Mouse (Mus musculus) hindlimb bud, embryonic 11.5 days (tissue): ENCODE results near the gene Ehmt2.
"Not testable (repeated sequence)": the region's sequence is repeated elsewhere in the genome, so short reads cannot be mapped to it uniquely, and the experiment has no call there.

Experiments used
- DNase-seq: peaks from one replicate; pipeline ENCODE4 v3.0.0-alpha.2; 2012; ENCODE audit warnings: low read depth, low spot score; ENCODE audit errors: extremely low spot score

Ehmt2 gene

GRCm38 (mm10) chr17:34917188-34917587, 18.9 kb downstream of the Ehmt2 start:
- no peak for DNase-seq

DNA sequence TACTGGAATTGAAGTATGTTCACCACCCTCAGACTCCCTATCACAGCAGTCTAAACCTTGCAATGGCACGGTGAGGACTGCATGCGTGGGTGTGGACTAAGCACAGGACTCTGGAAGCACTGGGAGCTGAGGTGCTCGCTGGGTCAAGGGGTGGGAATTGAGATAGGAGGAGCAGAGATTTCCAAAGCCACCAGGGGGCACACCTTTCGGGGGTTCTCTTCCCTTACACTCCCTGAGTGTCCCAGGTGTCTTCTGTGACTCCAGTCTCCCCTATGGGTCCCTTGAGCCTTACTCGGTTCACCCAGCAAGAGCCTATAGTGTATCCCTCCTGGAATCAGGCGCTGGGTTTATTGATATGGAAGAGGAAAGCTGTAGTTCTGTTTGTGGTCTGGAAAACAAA, 24.7 kb downstream of the Ehmt2 start:
- no peak for DNase-seq

DNA sequence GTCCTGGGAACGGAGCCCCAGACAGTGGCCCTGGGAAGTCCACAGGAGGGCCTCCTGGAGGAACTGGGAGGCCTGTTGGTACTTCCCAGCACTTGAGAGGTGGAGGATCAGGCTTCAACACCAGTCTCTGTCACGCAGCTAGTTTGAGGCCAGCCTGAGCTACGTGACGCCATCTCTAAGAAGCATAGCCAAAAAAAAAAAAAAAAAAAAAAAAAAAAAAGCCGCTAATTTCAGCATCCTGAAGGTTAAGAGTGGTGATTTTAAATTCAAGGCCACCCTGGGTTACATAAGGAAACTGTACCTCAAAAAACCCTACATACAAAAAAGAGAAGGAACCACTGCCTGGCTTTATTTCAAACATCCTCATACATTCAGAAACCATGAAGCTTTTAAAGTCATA, 26.0 kb downstream of the Ehmt2 start:
- DNase-seq, result no peak

GRCm38 (mm10) chr17:34927306-34928019, 29.2 kb downstream of the Ehmt2 start:
- DNase-seq, result no peak

GRCm38 (mm10) chr17:34928841-34929240, 30.6 kb downstream of the Ehmt2 start:
- no peak for DNase-seq

DNA sequence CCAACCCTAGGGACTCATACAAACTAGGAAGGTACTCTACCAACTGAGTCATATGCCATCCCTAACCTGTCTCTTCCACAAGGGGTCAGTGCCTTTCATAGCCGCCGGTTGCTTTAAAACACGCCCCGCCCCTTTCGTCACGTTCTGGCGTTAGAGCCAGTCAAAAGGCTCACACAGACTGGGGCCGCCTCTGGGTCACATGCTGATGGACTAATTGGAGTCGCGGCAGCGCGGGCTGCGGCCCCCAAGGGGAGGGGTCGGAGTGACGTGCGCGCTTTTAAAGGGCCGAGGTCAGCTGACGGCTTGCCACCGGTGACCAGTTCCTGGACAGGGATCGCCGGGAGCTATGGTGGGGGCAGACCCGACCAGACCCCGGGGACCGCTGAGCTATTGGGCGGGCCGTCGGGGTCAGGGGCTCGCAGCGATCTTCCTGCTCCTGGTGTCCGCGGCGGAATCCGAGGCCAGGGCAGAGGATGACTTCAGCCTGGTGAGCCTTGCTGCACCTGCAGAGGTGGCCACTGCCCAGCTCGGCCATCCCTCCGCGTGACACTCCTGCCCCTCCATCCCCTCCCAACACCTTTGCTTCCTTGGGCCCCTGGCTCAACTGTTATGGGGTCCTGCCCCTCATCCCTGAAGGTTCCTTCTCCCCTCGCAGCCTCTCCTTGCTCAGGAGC, 32.9 kb downstream of the Ehmt2 start, which contains the start of gene Neu1:
Neu1 (plus strand) TSS at position 193 of the 674 bp plus-strand sequence.
- DNase-seq, result peak; percentile 86

DNA sequence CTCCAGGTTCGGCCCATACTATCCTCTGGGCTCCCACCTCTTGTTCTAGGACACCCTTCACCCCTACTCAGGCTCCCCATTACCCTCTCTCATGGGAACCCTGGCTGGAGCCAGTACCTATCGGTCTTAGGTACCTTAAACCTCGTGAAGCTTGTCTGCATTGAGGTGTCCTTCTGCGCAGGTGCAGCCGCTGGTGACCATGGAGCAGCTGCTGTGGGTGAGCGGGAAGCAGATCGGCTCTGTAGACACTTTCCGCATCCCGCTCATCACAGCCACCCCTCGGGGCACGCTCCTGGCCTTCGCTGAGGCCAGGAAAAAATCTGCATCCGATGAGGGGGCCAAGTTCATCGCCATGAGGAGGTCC, 33.4 kb downstream of the Ehmt2 start:
- no peak for DNase-seq

GRCm38 (mm10) chr17:34932287-34932686, 34.0 kb downstream of the Ehmt2 start:
- DNase-seq, result no peak

DNA sequence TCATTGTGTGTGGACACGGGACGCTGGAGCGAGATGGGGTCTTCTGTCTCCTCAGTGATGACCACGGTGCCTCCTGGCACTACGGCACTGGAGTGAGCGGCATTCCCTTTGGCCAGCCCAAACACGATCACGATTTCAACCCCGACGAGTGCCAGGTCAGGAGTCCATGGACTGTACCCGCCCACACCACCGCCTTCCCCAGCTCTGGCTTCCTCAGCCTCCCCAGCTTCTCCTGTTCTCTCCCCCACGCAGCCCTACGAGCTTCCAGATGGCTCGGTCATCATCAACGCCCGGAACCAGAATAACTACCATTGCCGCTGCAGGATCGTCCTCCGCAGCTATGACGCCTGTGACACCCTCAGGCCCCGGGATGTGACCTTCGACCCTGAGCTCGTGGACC, 35.8 kb downstream of the Ehmt2 start:
- DNase-seq, result no peak

DNA sequence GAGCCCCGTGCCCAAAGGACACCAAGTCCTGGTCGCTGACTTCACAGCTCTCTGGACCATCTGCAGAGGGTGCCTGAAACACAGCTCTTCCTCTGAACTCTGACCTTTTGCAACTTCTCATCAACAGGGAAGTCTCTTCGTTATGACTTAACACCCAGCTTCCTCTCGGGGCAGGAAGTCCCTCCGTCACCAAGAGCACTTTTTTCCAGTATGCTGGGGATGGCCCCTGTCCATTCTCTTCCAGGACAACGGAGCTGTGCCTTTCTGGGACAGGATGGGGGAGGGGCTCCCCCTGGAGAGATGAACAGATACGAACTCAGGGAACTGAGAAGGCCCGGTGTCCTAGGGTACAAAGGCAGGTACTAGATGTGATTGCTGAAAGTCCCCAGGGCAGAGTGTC, 36.6 kb downstream of the Ehmt2 start:
- DNase-seq, result no peak

DNA sequence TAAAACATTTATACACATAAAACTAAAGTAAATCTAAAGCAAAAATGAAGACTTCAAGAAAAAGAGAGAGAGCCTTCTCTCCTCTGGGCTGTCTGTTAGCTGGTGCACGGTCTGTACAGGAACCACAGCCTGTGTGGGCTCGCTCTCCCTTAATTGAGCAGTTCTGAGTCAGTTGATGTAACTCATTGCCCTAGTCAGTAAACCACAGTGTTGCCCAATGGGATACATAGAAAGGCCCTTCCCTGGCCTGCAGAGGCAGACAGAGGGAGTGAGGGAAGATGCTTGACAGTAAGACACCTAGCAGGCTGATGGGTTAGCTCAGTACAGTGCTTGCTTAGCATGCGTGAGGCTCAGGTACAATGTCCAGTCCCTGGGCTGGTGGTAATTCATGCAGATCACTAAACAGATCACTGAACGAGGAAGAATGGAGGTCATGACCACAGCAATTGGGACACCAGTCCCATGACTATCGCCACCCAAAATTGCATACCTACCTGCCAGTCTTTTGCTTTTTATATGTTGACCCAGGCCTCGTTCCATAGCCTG, 39.8 kb downstream of the Ehmt2 start:
- no peak for DNase-seq

DNA sequence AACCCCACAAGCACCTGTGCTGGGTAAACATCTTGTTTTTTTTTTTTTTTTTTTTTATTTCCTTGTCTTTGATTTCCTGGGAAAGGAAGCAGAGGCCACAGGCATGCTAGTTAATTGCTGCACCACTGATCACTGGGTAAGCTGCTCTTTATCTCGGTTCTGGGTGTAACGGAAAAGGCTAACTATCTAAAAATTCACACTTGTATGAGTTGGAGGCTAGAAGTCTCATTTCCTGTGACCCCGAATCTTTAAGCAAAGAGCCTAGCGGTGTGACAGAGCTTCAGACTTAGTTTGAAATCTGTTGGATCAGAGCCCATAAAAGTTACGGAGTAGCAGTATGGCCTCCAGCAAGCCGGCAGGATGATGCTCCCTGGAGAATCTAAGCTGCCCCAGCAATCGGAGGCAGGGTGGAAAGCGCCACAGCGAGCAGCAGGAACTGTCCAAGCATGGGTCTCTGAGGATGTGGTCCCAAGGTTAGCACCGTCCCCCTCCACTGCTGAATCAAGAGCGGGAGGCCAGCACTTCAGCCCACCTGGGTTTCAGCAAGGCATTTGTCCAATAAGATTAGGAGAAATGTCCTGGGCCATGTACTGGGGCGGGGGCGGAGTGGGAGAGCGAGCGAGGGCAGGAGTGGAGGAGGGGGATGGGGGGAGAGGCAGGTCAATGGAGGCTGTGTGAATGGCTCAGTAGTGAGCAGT, 43.2 kb downstream of the Ehmt2 start:
- no peak for DNase-seq

- DNase-seq, result no peak
Measured at GRCm38 (mm10) chr17:34943128-34943815, 45.0 kb downstream of the Ehmt2 start.

GRCm38 (mm10) chr17:34944362-34944761, 46.1 kb downstream of the Ehmt2 start:
- no peak for DNase-seq

GRCm38 (mm10) chr17:34946486-34947140, 48.3 kb downstream of the Ehmt2 start:
- DNase-seq, result no peak

DNA sequence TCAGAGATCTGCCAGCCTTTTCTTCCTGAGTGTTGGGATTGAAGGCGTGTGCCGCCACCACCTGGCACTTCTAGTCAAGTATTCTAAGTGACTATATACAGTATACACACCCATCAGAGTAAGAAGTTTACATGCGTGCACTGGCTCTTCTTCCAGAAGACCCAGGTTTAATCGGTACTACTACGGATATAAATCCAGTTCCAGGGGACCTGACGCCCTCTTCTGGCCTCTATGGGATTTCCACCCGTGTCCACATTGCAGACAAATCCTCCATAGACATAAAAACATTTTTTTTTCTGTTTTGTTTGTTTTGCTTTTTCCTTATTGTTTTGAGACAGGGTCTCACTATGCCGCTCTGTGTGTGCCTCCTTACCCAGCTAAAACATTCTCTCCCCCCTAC, 49.3 kb downstream of the Ehmt2 start:
- DNase-seq, result no peak

DNA sequence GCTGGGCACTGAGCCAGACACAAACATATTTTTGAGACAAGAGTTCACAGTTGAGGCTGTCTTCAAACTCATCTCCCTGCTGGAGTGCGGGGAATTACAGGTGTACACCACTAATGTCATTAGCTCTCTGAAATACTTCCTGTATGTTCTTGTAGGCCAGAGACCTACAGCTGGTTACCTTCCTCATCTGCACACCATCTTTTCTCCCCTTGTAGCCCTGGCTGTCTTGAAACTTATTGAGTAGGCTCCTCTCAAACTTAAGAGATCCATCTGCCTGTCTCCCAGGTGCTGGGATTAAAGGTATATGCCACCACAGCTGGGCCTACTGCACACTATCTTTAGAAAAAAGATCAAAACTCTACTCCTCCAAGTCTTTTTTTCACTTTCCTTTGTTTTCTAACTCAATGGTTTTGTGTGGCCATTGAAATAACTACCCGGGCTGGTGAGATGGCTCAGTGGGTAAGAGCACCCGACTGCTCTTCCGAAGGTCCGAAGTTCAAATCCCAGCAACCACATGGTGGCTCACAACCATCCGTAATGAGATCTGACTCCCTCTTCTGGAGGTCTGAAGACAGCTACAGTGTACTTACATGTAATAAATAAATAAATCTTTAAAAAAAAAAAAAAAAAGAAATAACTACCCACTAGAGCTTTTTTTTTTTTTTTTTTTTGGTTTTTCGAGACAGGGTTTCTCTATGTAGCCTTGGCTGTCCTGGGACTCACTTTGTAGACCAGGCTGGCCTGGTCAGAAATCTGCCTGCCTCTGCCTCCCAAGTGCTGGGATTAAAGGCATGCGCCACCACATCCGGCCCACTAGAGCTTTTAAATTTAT, 50.7 kb downstream of the Ehmt2 start:
- DNase-seq, result not testable (repeated sequence)

DNA sequence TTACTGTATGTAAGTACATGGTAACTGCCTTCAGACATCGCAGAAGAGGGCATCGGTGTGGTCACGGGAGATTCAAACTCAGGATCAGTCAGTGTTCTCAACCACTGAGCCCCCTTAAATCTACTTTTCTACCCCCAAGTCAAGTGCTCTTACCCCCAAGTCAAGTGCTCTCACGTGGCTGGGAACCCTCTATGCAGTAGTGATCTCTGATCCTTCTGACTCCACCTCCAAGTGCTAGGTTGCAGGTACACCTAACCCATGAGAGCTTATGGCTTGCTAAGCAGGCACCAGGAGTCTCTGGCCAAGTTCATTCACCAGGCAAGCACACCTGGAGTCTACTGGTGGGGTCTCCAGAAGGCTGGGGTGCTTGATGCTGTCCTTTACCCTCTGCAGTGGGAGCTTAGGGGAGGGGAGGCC, 51.3 kb downstream of the Ehmt2 start:
- no peak for DNase-seq

DNA sequence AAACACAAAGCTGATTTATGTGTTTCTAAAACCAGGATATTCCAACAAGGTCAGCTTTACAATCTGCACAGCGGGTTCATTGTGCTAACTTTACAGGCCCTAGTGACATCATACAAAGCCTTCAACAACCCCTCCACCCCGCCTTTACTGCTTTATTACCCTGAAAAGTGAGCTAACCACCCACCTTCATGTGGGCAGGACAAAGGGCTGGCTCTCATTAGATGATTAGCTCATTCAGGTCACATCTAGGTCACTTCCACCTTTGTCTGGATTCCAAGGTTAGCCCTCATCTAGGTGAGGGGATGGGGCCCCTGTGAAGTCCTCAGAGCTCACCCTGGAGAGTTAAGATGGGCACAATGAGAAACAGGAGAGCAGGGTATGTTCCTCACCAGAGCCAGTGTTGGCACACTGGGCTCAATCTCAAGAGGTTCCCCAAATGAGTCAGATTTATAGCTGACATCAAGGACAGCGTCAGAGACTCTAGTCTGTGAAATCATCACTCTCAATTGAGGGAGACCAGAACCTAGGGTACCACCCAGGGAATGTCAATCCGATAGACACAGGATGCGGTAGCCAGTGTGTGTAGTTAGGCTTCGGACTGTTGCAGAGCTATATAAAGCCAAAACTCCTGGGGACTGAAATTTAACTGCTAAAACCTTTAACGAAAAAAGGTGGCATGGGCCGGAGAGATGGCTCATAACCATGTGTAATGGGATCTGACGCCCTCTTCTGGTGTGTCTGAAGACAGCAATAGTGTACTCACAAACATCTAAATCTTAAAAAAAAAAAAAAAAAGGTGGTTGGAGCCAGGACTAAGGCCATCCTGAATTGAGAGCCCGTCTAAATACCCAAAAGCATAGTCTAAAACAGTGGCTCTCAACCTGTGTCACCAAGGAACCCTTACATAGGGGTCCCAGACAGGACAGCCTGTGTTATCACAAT, 52.5 kb downstream of the Ehmt2 start:
- DNase-seq, result no peak
